Mouse (Mus musculus) erythroblast, embryonic 14.5 days (primary cell): ENCODE results near the gene Apom.

Source experiments
- GATA1 ChIP-seq: IDR thresholded peaks from 2 replicates; pipeline ENCODE4 v1.6.1; 2012; ENCODE audit warnings: low read length, inconsistent platforms, mixed read lengths
- TAL1 ChIP-seq: IDR thresholded peaks from 3 replicates; pipeline ENCODE4 v1.6.1; 2012; ENCODE audit warnings: low read length, inconsistent platforms, mixed read lengths

- TF ChIP-seq GATA1 (no peak), TAL1 (no peak)
Measured at GRCm38 (mm10) chr17:35080248-35080647, 51.6 kb downstream of the Apom start.
